Mouse (Mus musculus) G1E (cell line): ENCODE results near the gene Gm10272.

Source experiments
- CTCF ChIP-seq: IDR thresholded peaks from 2 replicates; pipeline ENCODE4 v1.5.1; 2012; ENCODE audit warnings: low read depth, low read length, inconsistent platforms, mixed read lengths
- TAL1 ChIP-seq: conservative IDR thresholded peaks from 2 replicates; pipeline ENCODE4 v1.6.1; 2012; ENCODE audit warnings: low read depth, low read length, inconsistent platforms, mixed read lengths

- TF ChIP-seq CTCF, result no peak
- no peak for TF ChIP-seq TAL1
Measured at GRCm38 (mm10) chr10:77677562-77677961, 28.9 kb upstream of the Gm10272 start.
